Mouse (Mus musculus) cortical plate, adult 2 months (tissue): ENCODE measurements at regions not wholly inside any gene's neighbourhood (a gene's known extent, or its start where the extent isn't known, plus 50 kb on each side); places are given as distances from the start of the nearest gene placed in this dataset.

Experiments used
- CTCF ChIP-seq: fragments of 200-500 bp; IDR thresholded peaks from 2 replicates; pipeline ENCODE4 v1.5.1; 2011; ENCODE audit warnings: mild to moderate bottlenecking, control low read depth, low read length; ENCODE audit not compliant: insufficient read depth; ENCODE audit errors: extremely low read depth
- POLR2A ChIP-seq: fragments of 200-500 bp; IDR thresholded peaks from 2 replicates; pipeline ENCODE4 v1.6.1; 2011; ENCODE audit warnings: mild to moderate bottlenecking, low read length, control low read depth; ENCODE audit not compliant: insufficient read depth; ENCODE audit errors: extremely low read depth

DNA sequence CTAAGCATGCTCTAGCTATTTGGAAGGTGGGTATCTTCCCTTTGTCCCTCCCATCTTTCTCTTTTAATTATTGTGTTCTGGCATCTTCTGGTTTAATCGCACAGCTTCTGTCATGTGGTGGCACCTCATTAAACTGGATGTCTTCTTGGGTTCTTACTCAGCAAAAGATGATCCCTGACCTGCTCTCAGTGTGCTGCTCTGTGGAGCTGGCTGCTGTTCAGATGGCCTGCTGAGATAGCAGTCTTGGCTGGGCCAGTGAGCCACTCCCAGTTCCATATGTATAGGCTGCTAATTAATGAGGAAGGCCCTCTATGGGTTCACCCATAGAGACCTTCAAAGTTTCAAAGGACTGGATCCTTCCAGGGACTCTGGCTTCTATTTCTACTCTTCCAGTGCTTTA, 213.9 kb upstream of the Mki67 start:
- TF ChIP-seq CTCF (no peak), POLR2A (no peak)
